Mouse (Mus musculus): ENCODE results near the gene Tmem94. TPM values are rescaled to one million over a fixed set of nuclear protein-coding genes. Genes with fewer than 3 reads are reported as not detected.

The Tmem94 gene
- polyA plus RNA-seq, 1 experiment from 2014 or later = 17.0 TPM

GRCm38 (mm10) chr11:115809311-115809781, 44.1 kb downstream of the Tmem94 start:
- DNase-seq (ENCODE audit: low spot score) = peak; percentile 79

GRCm38 (mm10) chr11:115810377-115810776, 45.1 kb downstream of the Tmem94 start:
- TF ChIP-seq EP300 (IDR thresholded peaks at IDR 0.05) (no peak), CTCF (IDR thresholded peaks at IDR 0.05) (no peak)
- Histone ChIP-seq H3K4me1 (ENCODE audit: insufficient read depth, low read depth, low read length) (peaks cover 40% of the 10 kb centered on the region; the same call in 1 of the 2 replicates), H3K27me3 (replicated peaks; ENCODE audit: insufficient read depth, low read length) (no peaks in the 10 kb centered on the region), H3K27ac (ENCODE audit: low read length) (peak overlapping the region; percentile 80), H3K9me3 (ENCODE audit: low read length) (no peaks in the 10 kb centered on the region), H3K4me2 (replicated peaks; ENCODE audit: low read depth, low read length) (peak overlapping the region; percentile 95), H3K36me3 (ENCODE audit: insufficient read depth, low read length) (no peaks in the 10 kb centered on the region), H3K9ac (replicated peaks; ENCODE audit: low read depth) (peak overlapping the region; percentile 78), H3K4me3 (ENCODE audit: low read depth, low read length) (peak overlapping the region; percentile 81)
- 40% methylated on average over 14 of the region's 14 CpGs for WGBS
- ATAC-seq = no peak
- DNase-seq (ENCODE audit: low spot score) = peak; percentile 74

More at GRCm38 (mm10) chr11:115809311-115809781, 44.1 kb downstream of the Tmem94 start:
- Histone ChIP-seq H3K27ac (ENCODE audit: low read length) (peak overlapping the region; percentile 80), H3K27me3 (replicated peaks; ENCODE audit: insufficient read depth, low read length) (no peaks in the 10 kb centered on the region), H3K4me3 (ENCODE audit: low read depth, low read length) (peak overlapping the region; percentile 81; the same call in 1 of the 2 replicates), H3K36me3 (ENCODE audit: insufficient read depth, low read length) (no peaks in the 10 kb centered on the region; the same call in 1 of the 2 replicates), H3K4me2 (replicated peaks; ENCODE audit: low read depth, low read length) (peak overlapping the region; percentile 95), H3K9ac (replicated peaks; ENCODE audit: low read depth) (no peak overlapping the region), H3K4me1 (ENCODE audit: insufficient read depth, low read depth, low read length) (peaks cover 34% of the 10 kb centered on the region; the same call in 1 of the 2 replicates), H3K9me3 (ENCODE audit: low read length) (no peaks in the 10 kb centered on the region)
- 44% methylated on average over 8 of the region's 8 CpGs for WGBS
- peak; percentile 85 for TF ChIP-seq EP300 (IDR thresholded peaks at IDR 0.05)
- TF ChIP-seq CTCF (IDR thresholded peaks at IDR 0.05) = peak; percentile 51
- ATAC-seq = peak; percentile 68

GRCm38 (mm10) chr11:115811381-115812093, 46.3 kb downstream of the Tmem94 start:
- no peaks in the 10 kb centered on the region for H3K36me3 ChIP-seq (ENCODE audit: insufficient read depth, low read length)
- TF ChIP-seq CTCF (IDR thresholded peaks at IDR 0.05) = no peak
- ATAC-seq = no peak
- peak overlapping the region; percentile 78 for H3K27ac ChIP-seq (ENCODE audit: low read length)
- H3K4me1 ChIP-seq (ENCODE audit: insufficient read depth, low read depth, low read length) = peaks cover 36% of the 10 kb centered on the region; the same call in 1 of the 2 replicates
- H3K9ac ChIP-seq (replicated peaks; ENCODE audit: low read depth) = peak overlapping the region; percentile 78
- H3K4me2 ChIP-seq (replicated peaks; ENCODE audit: low read depth, low read length) = peak overlapping the region; percentile 95
- H3K27me3 ChIP-seq (replicated peaks; ENCODE audit: insufficient read depth, low read length) = no peaks in the 10 kb centered on the region
- DNase-seq (ENCODE audit: low spot score) = no peak
- WGBS = 59% methylated on average over 20 of the region's 20 CpGs
- H3K4me3 ChIP-seq (ENCODE audit: low read depth, low read length) = peak overlapping the region; percentile 81
- no peaks in the 10 kb centered on the region for H3K9me3 ChIP-seq (ENCODE audit: low read length)

- H3K4me2 ChIP-seq (replicated peaks; ENCODE audit: low read depth, low read length) = peak overlapping the region; percentile 95
- peak overlapping the region; percentile 81 for H3K4me3 ChIP-seq (ENCODE audit: low read depth, low read length)
- TF ChIP-seq CTCF (IDR thresholded peaks at IDR 0.05) = no peak
- H3K4me1 ChIP-seq (ENCODE audit: insufficient read depth, low read depth, low read length) = peaks cover 35% of the 10 kb centered on the region; the same call in 1 of the 2 replicates
- WGBS = 19% methylated on average over 7 of the region's 7 CpGs
- no peaks in the 10 kb centered on the region for H3K9me3 ChIP-seq (ENCODE audit: low read length)
- H3K27me3 ChIP-seq (replicated peaks; ENCODE audit: insufficient read depth, low read length) = no peaks in the 10 kb centered on the region
- H3K27ac ChIP-seq (ENCODE audit: low read length) = peak overlapping the region; percentile 78
- H3K9ac ChIP-seq (replicated peaks; ENCODE audit: low read depth) = peak overlapping the region; percentile 78
- peak; percentile 54 for DNase-seq (ENCODE audit: low spot score)
- no peak for ATAC-seq
- no peaks in the 10 kb centered on the region for H3K36me3 ChIP-seq (ENCODE audit: insufficient read depth, low read length)
These were observed 46.9 kb downstream of the Tmem94 start for GRCm38 (mm10) chr11:115812095-115812494.

GRCm38 (mm10) chr11:115812533-115813420, 47.5 kb downstream of the Tmem94 start:
- WGBS = 4% methylated on average over 28 of the region's 28 CpGs
- DNase-seq (ENCODE audit: low spot score) (no peak), ATAC-seq (no peak)
- Histone ChIP-seq H3K36me3 (ENCODE audit: insufficient read depth, low read length) (no peaks in the 10 kb centered on the region), H3K27ac (ENCODE audit: low read length) (peak overlapping the region; percentile 78), H3K4me3 (ENCODE audit: low read depth, low read length) (peak overlapping the region; percentile 81), H3K4me1 (ENCODE audit: insufficient read depth, low read depth, low read length) (peaks cover 35% of the 10 kb centered on the region; the same call in 1 of the 2 replicates), H3K9me3 (ENCODE audit: low read length) (no peaks in the 10 kb centered on the region), H3K4me2 (replicated peaks; ENCODE audit: low read depth, low read length) (peak overlapping the region; percentile 95), H3K9ac (replicated peaks; ENCODE audit: low read depth) (peak overlapping the region; percentile 78), H3K27me3 (replicated peaks; ENCODE audit: insufficient read depth, low read length) (no peaks in the 10 kb centered on the region)
- TF ChIP-seq CTCF (IDR thresholded peaks at IDR 0.05) = no peak
- no peak for TF ChIP-seq EP300 (IDR thresholded peaks at IDR 0.05)

Data from lung, postnatal 0 days (tissue).